Mouse (Mus musculus) E14TG2a.4 (cell line): ENCODE data around the gene Hrk.

Source experiments
- CTCF ChIP-seq: conservative IDR thresholded peaks from 2 replicates; pipeline ENCODE4 v1.5.1; 2014; ENCODE audit warnings: low read length
- NANOG ChIP-seq: IDR thresholded peaks from 2 replicates; pipeline ENCODE4 v1.6.1; 2014; ENCODE audit warnings: borderline replicate concordance, low read length, mixed read lengths
- POU5F1 ChIP-seq: IDR thresholded peaks from 2 replicates; pipeline ENCODE4 v1.6.1; 2014; ENCODE audit warnings: low read length, borderline replicate concordance

DNA sequence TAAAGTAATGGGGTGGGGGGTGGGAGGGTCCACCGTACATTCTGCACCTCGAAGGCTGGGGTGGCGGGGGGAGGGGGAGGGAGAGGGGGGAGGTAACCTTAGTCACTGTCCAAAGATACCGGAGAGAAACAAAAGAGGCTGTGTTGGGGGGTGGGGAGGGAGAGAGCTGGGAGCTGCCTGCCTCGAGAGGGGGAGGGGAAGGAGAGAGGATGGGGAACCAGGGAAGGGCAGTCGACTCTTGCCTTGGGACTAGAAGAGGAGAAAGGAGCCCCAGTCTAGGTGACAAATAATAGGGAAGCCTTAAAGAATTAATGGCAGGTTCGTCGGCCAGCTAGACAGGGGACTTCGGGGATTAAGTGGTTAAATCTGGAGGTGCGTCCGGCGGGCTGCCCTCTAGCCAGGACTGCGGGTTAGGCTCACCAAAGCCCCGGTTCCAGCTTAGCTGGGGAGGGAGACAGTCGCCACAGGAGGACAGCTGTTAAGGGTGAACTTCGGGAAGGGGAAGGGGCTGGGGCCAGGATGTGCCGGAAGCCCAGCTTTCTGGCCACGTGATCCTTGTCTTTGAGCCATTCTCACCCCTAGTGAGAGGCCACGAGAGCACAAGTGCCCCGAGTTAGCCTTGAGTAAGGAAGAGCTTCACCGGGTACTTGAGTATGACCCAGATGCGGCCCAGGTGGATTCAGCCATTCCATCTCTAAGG is 10.0 kb downstream of the Hrk start:
- TF ChIP-seq CTCF, result no peak
- no peak for TF ChIP-seq POU5F1
- TF ChIP-seq NANOG, result no peak
